Mouse (Mus musculus) neural tube, embryonic 11.5 days (tissue): Measurements from ENCODE around the gene Ambp. TPM values are rescaled to one million over a fixed set of nuclear protein-coding genes. Genes with fewer than 3 reads are reported as not detected.

ENCODE experiments used
- ATAC-seq: fragments of 200-750 bp; cut with Nextera tagmentation; 2 replicates; pipeline ENCODE4 v1.8.0; 2017; ENCODE audit warnings: moderate number of reproducible peaks, mild to moderate bottlenecking, moderate TSS enrichment, moderate library complexity; ENCODE audit not compliant: insufficient read depth, low FRiP score, low TSS enrichment
- DNase-seq: peaks from one replicate; pipeline ENCODE4 v3.0.0-alpha.2; 2015; ENCODE audit warnings: low spot score
- H3K27ac ChIP-seq: fragments of 300-500 bp; sonication (generic); 2 replicates; pipeline ENCODE4 v1.5.1; 2014; ENCODE audit warnings: low read depth, mild to moderate bottlenecking, low read length
- H3K27me3 ChIP-seq: fragments of 300-500 bp; sonication (generic); 2 replicates; pipeline ENCODE4 v1.6.1; 2014; ENCODE audit warnings: mild to moderate bottlenecking, low read length, mixed read lengths; ENCODE audit not compliant: control insufficient read depth, insufficient read depth
- H3K36me3 ChIP-seq: fragments of 300-500 bp; sonication (generic); 2 replicates; pipeline ENCODE4 v1.6.1; 2014; ENCODE audit warnings: mild to moderate bottlenecking, low read length, moderate library complexity, mixed read lengths; ENCODE audit not compliant: control insufficient read depth, insufficient read depth
- H3K4me1 ChIP-seq: fragments of 300-500 bp; sonication (generic); 2 replicates; pipeline ENCODE4 v1.6.1; 2014; ENCODE audit warnings: low read length, mixed read lengths; ENCODE audit not compliant: control insufficient read depth, insufficient read depth
- H3K4me2 ChIP-seq: fragments of 300-500 bp; sonication (generic); 2 replicates; pipeline ENCODE4 v1.6.1; 2014; ENCODE audit warnings: low read depth, mild to moderate bottlenecking, moderate library complexity
- H3K4me3 ChIP-seq: fragments of 300-500 bp; sonication (generic); 2 replicates; pipeline ENCODE4 v1.5.1; 2014; ENCODE audit warnings: low read depth, low read length
- H3K9ac ChIP-seq: fragments of 300-500 bp; sonication (generic); 2 replicates; pipeline ENCODE4 v1.6.1; 2014; ENCODE audit warnings: mild to moderate bottlenecking, low read length
- H3K9me3 ChIP-seq: fragments of 300-500 bp; sonication (generic); 2 replicates; pipeline ENCODE4 v1.6.1; 2016; ENCODE audit warnings: low read length; ENCODE audit not compliant: control insufficient read depth
- WGBS: fragments of 180-500 bp; shearing (Covaris S2); extraction: QIAGEN DNeasy Blood & Tissue Kit; methylation state at CpG from one replicate; pipeline ENCODE4 v1.1.7; 2014; 5-methylcytosine and 5-hydroxymethylcytosine counted together
- polyA plus RNA-seq: library from polyadenylated mRNA; unstranded; fragments of >200 nt; fragmentation: Nextera tagmentation; extraction: Ambion mirVana; gene quantifications from 2 replicates; pipeline ENCODE4 v1.2.1, GENCODE M21; 2014

Gene Ambp
- 0.57 and 0.60 TPM in 2 replicates for polyA plus RNA-seq

DNA sequence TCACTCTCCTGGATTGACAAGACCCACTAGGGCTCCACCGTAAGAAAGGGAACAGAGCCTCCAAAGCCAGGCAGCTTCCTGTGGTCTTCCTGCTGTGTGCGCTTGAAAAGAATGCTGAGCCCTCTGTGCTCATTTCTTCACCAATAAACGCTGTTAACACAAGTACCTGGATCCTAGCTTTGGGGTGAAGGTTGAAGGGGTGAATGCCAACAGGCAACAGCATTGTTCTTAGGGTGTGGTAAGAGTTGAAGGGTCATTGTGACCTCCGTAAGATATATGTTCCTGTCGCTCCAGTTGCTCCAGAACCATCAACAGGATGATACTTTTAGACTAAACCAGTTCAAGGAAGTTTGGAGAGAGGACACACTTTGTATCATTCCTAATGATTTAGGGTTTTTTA, at the start of gene Ambp:
Gene Ambp, minus strand, starts transcription at position 101 of the 400 bp plus-strand sequence.
- H3K27ac ChIP-seq: no peak within 1 kb of the TSS
- no peaks in the 10 kb centered on the region for H3K27me3 ChIP-seq
- DNase-seq (no peak), ATAC-seq (no peak)
- no peak within 1 kb of the TSS for H3K4me2 ChIP-seq
- no peaks in the 10 kb centered on the region for H3K9me3 ChIP-seq
- no peak within 1 kb of the TSS for H3K9ac ChIP-seq
- no peaks in the 10 kb centered on the region for H3K4me1 ChIP-seq
- H3K36me3 ChIP-seq: no peaks in the 10 kb centered on the region
- no peak within 1 kb of the TSS for H3K4me3 ChIP-seq
- 69% methylated on average over 5 of the region's 5 CpGs for WGBS

DNA sequence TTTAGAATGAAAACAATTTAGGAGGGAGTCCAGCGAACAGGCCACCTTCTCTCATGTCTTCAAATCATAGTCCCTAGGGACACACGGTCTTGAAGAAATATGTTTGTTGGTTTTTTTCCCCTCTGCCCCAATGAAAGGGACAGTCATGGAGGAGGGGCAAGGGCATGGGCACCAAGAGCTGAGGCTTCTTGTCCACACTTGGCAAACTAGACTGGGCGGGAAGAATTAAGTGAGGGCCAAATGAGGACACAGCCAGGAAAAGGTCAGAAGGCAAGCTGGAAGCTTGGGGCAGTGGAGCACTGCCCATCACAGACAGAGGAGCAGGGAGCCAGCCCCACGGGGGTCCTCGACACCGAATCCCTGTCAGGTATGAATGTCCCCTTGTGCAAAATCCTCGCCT, 49.3 kb upstream of the Ambp start:
- H3K27ac ChIP-seq: no peak overlapping the region
- 85% methylated on average over 7 of the region's 7 CpGs for WGBS
- no peak for ATAC-seq
- H3K9me3 ChIP-seq: no peaks in the 10 kb centered on the region
- no peak for DNase-seq
- H3K27me3 ChIP-seq: no peaks in the 10 kb centered on the region
- H3K4me1 ChIP-seq: no peaks in the 10 kb centered on the region
- H3K36me3 ChIP-seq: no peaks in the 10 kb centered on the region
- no peak overlapping the region for H3K4me2 ChIP-seq
- no peak overlapping the region for H3K9ac ChIP-seq
- H3K4me3 ChIP-seq: no peak overlapping the region

GRCm38 (mm10) chr4:63199366-63199765, 44.8 kb upstream of the Ambp start:
- H3K4me3 ChIP-seq: no peak overlapping the region
- WGBS: 89% methylated on average over 5 of the region's 5 CpGs
- DNase-seq (no peak), ATAC-seq (no peak)
- H3K4me1 ChIP-seq: no peaks in the 10 kb centered on the region
- H3K9ac ChIP-seq: no peak overlapping the region
- no peaks in the 10 kb centered on the region for H3K36me3 ChIP-seq
- H3K27ac ChIP-seq: no peak overlapping the region
- H3K27me3 ChIP-seq: no peaks in the 10 kb centered on the region
- H3K9me3 ChIP-seq: no peaks in the 10 kb centered on the region
- H3K4me2 ChIP-seq: no peak overlapping the region

GRCm38 (mm10) chr4:63194366-63194765, 39.8 kb upstream of the Ambp start:
- H3K4me3 ChIP-seq: no peak overlapping the region
- no peak overlapping the region for H3K27ac ChIP-seq
- ATAC-seq (no peak), DNase-seq (no peak)
- H3K4me2 ChIP-seq: no peak overlapping the region
- no peaks in the 10 kb centered on the region for H3K36me3 ChIP-seq
- no peaks in the 10 kb centered on the region for H3K9me3 ChIP-seq
- WGBS: 70% methylated on average over 2 of the region's 2 CpGs
- H3K27me3 ChIP-seq: no peaks in the 10 kb centered on the region
- H3K4me1 ChIP-seq: no peaks in the 10 kb centered on the region
- no peak overlapping the region for H3K9ac ChIP-seq

GRCm38 (mm10) chr4:63191641-63192040, 37.0 kb upstream of the Ambp start:
- Histone ChIP-seq H3K27me3 (no peaks in the 10 kb centered on the region), H3K4me1 (no peaks in the 10 kb centered on the region), H3K4me2 (no peak overlapping the region), H3K27ac (no peak overlapping the region), H3K9ac (no peak overlapping the region), H3K36me3 (no peaks in the 10 kb centered on the region), H3K4me3 (no peak overlapping the region), H3K9me3 (no peaks in the 10 kb centered on the region)
- ATAC-seq (no peak), DNase-seq (no peak)
- 69% methylated on average over 5 of the region's 5 CpGs for WGBS

DNA sequence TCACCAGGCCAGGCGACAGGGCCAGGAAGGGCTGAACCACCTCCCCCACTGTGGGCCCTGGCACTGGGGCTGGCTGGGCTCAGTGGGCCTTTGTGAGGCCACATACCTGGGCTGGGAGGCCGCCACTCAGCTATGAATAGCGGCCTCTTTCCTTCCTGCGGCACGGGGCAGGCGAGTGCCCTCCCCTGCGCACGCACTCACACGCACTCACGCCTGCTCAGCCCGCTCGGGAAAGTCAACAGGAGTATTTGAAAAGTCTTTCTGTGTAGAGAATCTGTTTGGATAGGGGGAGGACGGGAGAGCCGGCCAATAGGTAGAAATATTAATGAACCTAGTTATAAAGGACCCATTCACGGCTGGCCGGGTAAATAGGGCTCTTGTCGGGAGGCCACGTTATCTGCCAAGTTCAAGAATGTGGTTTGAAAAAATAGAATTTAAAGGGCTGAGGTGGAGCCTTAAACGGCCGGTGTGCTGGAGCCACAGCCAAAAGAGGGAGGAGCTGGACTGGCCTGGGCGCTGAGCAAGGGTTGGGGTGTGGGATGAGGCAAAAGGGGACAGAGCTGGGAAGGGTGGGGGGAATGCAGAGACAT, 31.8 kb upstream of the Ambp start:
- ATAC-seq (no peak), DNase-seq (peak; percentile 50)
- no peaks in the 10 kb centered on the region for H3K9me3 ChIP-seq
- H3K27me3 ChIP-seq: no peaks in the 10 kb centered on the region
- no peak overlapping the region; the same call in 1 of the 2 replicates for H3K9ac ChIP-seq
- H3K4me1 ChIP-seq: no peaks in the 10 kb centered on the region
- no peaks in the 10 kb centered on the region for H3K36me3 ChIP-seq
- WGBS: 60% methylated on average over 21 of the region's 21 CpGs
- no peak overlapping the region for H3K4me3 ChIP-seq
- H3K27ac ChIP-seq: no peak overlapping the region
- no peak overlapping the region for H3K4me2 ChIP-seq

DNA sequence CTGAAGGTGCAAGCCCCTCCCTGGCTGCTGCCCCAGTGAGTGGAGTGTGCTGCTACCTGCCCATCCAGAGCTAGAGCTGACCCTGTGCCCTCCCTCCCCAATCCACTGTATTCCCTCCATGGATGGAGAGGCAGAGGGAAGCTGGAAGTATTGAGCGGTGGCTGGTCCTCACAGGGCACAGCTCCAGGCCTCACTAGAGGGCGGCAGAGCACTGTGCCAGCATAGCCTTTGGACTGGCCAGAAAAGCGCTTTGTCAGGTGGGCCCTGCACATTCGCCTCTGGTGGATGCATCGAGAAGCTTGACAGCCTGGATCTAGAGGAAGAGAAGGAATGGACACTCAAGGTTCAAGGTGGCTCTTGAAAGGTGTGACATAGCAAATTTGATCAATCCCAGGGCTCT, 27.0 kb upstream of the Ambp start:
- peak; percentile 63; the same call in 1 of the 2 replicates for ATAC-seq
- no peaks in the 10 kb centered on the region for H3K27me3 ChIP-seq
- 15% methylated on average over 5 of the region's 5 CpGs for WGBS

DNA sequence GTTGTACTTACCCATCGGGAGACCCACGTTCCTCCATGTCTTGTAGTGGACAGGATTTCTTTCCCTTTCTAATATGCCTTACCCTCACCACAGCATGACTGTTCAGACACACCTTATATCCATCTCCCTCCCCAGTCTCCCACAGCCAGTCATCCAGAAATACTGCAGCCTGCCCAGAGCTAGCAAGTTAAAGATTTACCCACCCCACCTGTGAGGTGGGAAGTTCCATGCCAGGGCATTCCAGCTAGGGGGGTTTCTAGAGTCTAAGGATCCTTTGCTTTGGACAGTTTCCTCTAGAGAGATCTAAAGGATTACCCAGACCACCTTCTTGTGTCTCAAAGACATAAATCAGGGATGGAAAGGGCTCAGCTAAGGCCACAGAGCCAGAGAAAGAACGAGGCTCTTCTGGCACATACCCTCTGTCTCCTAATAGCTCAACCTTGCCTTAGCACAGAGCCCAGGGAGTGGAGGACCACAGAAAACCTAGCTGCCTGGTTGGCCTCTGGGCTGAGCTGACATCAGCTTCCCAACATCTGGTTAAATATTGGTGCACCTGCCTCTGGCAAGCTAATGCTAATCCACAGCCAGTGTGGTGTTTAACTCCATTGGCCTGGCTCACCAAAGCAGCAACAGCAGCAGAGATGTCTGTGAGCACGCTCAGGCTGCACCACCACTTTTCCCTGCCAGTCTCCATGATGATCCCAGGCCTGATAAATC, 17.5 kb upstream of the Ambp start, which contains the start of gene Kif12:
Gene Kif12, minus strand, starts transcription at position 163 of the 717 bp plus-strand sequence.
- 78% methylated on average over 4 of the region's 4 CpGs for WGBS
- no peak within 1 kb of the TSS for H3K4me2 ChIP-seq
- H3K4me1 ChIP-seq: no peaks in the 10 kb centered on the region
- H3K36me3 ChIP-seq: no peaks in the 10 kb centered on the region
- DNase-seq: no peak
- no peak within 1 kb of the TSS for H3K9ac ChIP-seq
- no peaks in the 10 kb centered on the region for H3K27me3 ChIP-seq
- ATAC-seq: no peak
- no peaks in the 10 kb centered on the region for H3K9me3 ChIP-seq
- H3K4me3 ChIP-seq: no peak within 1 kb of the TSS
- H3K27ac ChIP-seq: no peak within 1 kb of the TSS

More for the DNA sequence above, 27.0 kb upstream of the Ambp start:
- no peak overlapping the region for H3K4me2 ChIP-seq
- no peaks in the 10 kb centered on the region for H3K9me3 ChIP-seq
- H3K9ac ChIP-seq: no peak overlapping the region
- no peak overlapping the region for H3K27ac ChIP-seq
- H3K4me1 ChIP-seq: no peaks in the 10 kb centered on the region
- DNase-seq: peak; percentile 74
- H3K36me3 ChIP-seq: no peaks in the 10 kb centered on the region
- H3K4me3 ChIP-seq: no peak overlapping the region

DNA sequence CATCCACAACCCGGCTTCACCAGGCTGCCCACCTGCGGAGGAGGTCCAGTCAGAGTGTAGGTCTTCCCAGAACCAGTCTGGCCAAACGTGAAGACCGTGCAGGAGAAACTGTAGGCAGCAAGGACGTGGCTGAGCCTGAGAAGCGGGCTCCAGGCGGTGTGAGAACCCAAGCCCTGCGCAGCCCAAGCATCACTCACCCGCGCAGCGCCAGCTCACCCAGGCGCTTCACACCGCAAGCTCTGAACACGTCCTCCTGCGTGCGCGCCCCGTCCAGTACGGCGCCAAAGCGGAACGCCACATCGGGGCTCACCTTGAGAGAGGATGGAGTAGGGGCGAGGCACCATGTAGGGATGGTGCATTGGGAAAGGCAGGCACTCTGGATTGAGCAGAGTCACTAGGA, 16.5 kb upstream of the Ambp start:
- 37% methylated on average over 24 of the region's 24 CpGs for whole genome bisulfite sequencing
- DNase-seq: no peak

More for the DNA sequence above, 16.5 kb upstream of the Ambp start:
- H3K27me3 ChIP-seq: no peaks in the 10 kb centered on the region
- H3K9me3 ChIP-seq: no peaks in the 10 kb centered on the region
- H3K9ac ChIP-seq: no peak overlapping the region
- no peak overlapping the region for H3K4me3 ChIP-seq
- H3K4me1 ChIP-seq: no peaks in the 10 kb centered on the region
- ATAC-seq: no peak
- no peak overlapping the region for H3K27ac ChIP-seq
- H3K36me3 ChIP-seq: no peaks in the 10 kb centered on the region
- H3K4me2 ChIP-seq: no peak overlapping the region
